Mouse (Mus musculus) hindbrain, embryonic 13.5 days (tissue): ENCODE results near the gene Upk1b. TPM values are rescaled to one million over a fixed set of nuclear protein-coding genes. Genes with fewer than 3 reads are reported as not detected.
"Not testable (repeated sequence)": the region's sequence is repeated elsewhere in the genome, so short reads cannot be mapped to it uniquely, and the experiment has no call there.

Source experiments
- ATAC-seq: fragments of 200-750 bp; cut with Nextera tagmentation; 2 replicates; pipeline ENCODE4 v1.8.0; 2017; ENCODE audit warnings: moderate TSS enrichment; ENCODE audit not compliant: low FRiP score
- H3K27ac ChIP-seq: fragments of 300-500 bp; sonication (generic); 2 replicates; pipeline ENCODE4 v1.5.1; 2015; ENCODE audit warnings: inconsistent platforms, mild to moderate bottlenecking, moderate library complexity
- H3K27me3 ChIP-seq: fragments of 300-500 bp; sonication (generic); 2 replicates; pipeline ENCODE4 v1.6.1; 2015; ENCODE audit warnings: mild to moderate bottlenecking, inconsistent platforms
- H3K36me3 ChIP-seq: fragments of 300-500 bp; sonication (generic); 2 replicates; pipeline ENCODE4 v1.6.1; 2015; ENCODE audit warnings: mild to moderate bottlenecking, inconsistent platforms
- H3K4me1 ChIP-seq: fragments of 300-500 bp; sonication (generic); replicated peaks from 2 replicates; pipeline ENCODE4 v1.6.1; 2015; ENCODE audit warnings: inconsistent platforms
- H3K4me2 ChIP-seq: fragments of 300-500 bp; sonication (generic); 2 replicates; pipeline ENCODE4 v1.6.1; 2015; ENCODE audit warnings: inconsistent platforms, mild to moderate bottlenecking, moderate library complexity
- H3K4me3 ChIP-seq: fragments of 300-500 bp; sonication (generic); 2 replicates; pipeline ENCODE4 v1.5.1; 2015; ENCODE audit warnings: mild to moderate bottlenecking, inconsistent platforms
- H3K9ac ChIP-seq: fragments of 300-500 bp; sonication (generic); 2 replicates; pipeline ENCODE4 v1.6.1; 2015; ENCODE audit warnings: mild to moderate bottlenecking, inconsistent platforms
- H3K9me3 ChIP-seq: fragments of 300-500 bp; sonication (generic); 2 replicates; pipeline ENCODE4 v1.6.1; 2016; ENCODE audit warnings: inconsistent platforms
- WGBS: fragments of 180-500 bp; shearing (Covaris S2); methylation state at CpG from one replicate; pipeline ENCODE4 v1.1.7; 2015; 5-methylcytosine and 5-hydroxymethylcytosine counted together
- polyA plus RNA-seq: library from polyadenylated mRNA; unstranded; fragments of >200 nt; fragmentation: Nextera tagmentation; extraction: Ambion mirVana; gene quantifications from 2 replicates; pipeline ENCODE4 v1.2.1, GENCODE M21; 2015

Upk1b gene
- polyA plus RNA-seq: 0.19 and 0.26 TPM in 2 replicates

DNA sequence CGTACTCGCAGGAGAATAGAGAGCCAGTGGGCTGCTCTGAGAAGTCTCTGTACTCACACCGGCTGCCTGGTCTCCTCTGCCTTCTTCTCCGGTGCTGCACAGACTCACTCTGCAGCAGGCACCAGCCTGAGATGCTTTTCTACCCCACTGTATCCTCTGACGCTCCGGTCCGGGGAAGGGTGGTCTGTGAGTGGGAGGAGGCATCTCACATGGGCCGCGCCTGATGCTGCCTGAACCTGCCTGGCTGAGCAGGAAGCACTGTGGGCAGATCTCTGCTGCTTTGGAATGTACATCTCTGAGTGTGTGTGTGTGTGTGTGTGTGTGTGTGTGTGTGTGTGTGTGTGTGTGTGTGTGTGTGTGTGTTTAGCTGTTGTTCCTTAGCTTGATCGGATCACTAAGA is at the start of gene Upk1b:
Upk1b (minus strand) TSS at position 238 of the 400 bp plus-strand sequence.
- H3K9ac ChIP-seq: no peak within 1 kb of the TSS
- WGBS: 55% methylated on average over 10 of the region's 10 CpGs
- no peak for ATAC-seq

DNA sequence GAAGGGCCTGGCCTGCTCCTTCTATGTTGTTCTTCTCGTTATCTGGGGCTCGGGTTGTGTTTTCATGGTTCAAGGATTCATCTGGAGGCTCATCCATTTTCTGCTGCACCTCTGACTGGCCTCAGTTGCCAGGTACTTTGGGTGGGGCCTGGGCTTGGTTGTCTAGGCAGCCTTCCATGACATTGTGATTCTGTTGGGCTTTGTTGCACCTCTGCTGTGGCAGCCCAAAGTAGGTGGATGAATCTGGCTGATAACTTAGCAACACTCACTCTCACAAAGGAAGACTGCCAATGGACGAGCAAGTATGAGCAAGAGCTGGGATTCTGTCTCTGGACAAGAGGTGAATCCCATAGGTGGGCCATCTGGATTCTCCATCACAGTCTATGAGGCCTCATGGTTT is 28.5 kb upstream of the Upk1b start, which contains the start of gene 4930435E12Rik:
4930435E12Rik (minus strand) TSS at position 101 of the 400 bp plus-strand sequence.
- 93% methylated on average over 3 of the region's 3 CpGs for WGBS
- Histone ChIP-seq H3K4me3 (no peak within 1 kb of the TSS), H3K27me3 (no peaks in the 10 kb centered on the region), H3K9me3 (no peaks in the 10 kb centered on the region), H3K27ac (no peak within 1 kb of the TSS), H3K9ac (no peak within 1 kb of the TSS), H3K4me2 (no peak within 1 kb of the TSS), H3K4me1 (no peaks in the 10 kb centered on the region), H3K36me3 (no peaks in the 10 kb centered on the region)
- ATAC-seq: no peak

More for the DNA sequence above, at the start of gene Upk1b:
- no peak within 1 kb of the TSS for H3K4me3 ChIP-seq
- no peaks in the 10 kb centered on the region for H3K36me3 ChIP-seq
- H3K4me1 ChIP-seq: no peaks in the 10 kb centered on the region
- no peaks in the 10 kb centered on the region for H3K9me3 ChIP-seq
- no peak within 1 kb of the TSS for H3K4me2 ChIP-seq
- no peaks in the 10 kb centered on the region for H3K27me3 ChIP-seq
- H3K27ac ChIP-seq: no peak within 1 kb of the TSS

DNA sequence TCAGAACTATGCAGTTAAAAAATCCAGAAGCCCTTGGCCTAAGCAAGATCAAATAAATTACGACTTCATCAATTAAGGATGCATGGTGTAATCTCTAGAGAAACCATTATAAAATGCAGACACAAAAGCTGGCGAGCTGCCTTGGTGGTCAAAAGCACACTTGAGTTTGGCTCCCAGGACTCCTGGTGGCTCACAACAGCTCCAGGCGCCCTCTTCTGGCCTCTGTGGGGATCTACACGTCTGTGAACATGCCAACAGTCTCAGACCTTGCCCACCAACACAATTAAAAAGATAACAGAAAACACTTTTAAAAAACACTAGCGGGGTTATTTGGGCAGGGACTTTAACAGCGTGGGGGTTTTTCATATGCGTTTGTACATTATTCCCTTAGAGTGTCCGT is 12.4 kb upstream of the Upk1b start:
- Histone ChIP-seq H3K4me2 (no peak overlapping the region), H3K36me3 (no peaks in the 10 kb centered on the region), H3K9ac (no peak overlapping the region), H3K4me3 (no peak overlapping the region), H3K9me3 (0 out of 2 replicates have a peak, but pooled peaks cover 6% of the 10 kb centered on the region), H3K27ac (no peak overlapping the region), H3K27me3 (no peaks in the 10 kb centered on the region), H3K4me1 (peaks cover 12% of the 10 kb centered on the region)
- WGBS: 35% methylated on average over 8 of the region's 8 CpGs
- no peak for ATAC-seq

DNA sequence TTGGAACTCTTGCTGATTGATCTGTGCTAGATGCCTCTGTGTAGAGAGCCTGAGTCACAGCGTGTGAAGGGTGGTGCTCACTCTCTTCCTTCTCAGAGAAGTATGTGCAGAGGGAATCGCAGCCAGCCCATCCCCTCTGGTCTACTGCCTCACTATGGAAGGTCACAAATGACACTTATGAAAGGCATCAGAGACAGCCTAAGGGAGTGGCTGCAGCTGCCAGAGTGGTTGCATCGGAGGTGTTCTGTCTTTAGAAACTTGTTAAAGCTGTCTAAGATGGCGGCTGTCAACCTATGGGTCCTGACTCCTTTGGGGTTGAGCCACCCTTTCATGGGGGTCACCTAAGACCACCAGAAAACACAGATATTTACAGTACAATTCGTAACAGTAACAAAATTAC is 10.1 kb upstream of the Upk1b start:
- H3K36me3 ChIP-seq: no peaks in the 10 kb centered on the region
- 86% methylated on average over 5 of the region's 5 CpGs for WGBS
- no peak overlapping the region for H3K4me3 ChIP-seq
- H3K27ac ChIP-seq: no peak overlapping the region
- 0 out of 2 replicates have a peak, but pooled peaks cover 6% of the 10 kb centered on the region for H3K9me3 ChIP-seq
- no peak overlapping the region for H3K9ac ChIP-seq
- no peaks in the 10 kb centered on the region for H3K4me1 ChIP-seq
- ATAC-seq: no peak
- H3K27me3 ChIP-seq: no peaks in the 10 kb centered on the region
- H3K4me2 ChIP-seq: no peak overlapping the region

DNA sequence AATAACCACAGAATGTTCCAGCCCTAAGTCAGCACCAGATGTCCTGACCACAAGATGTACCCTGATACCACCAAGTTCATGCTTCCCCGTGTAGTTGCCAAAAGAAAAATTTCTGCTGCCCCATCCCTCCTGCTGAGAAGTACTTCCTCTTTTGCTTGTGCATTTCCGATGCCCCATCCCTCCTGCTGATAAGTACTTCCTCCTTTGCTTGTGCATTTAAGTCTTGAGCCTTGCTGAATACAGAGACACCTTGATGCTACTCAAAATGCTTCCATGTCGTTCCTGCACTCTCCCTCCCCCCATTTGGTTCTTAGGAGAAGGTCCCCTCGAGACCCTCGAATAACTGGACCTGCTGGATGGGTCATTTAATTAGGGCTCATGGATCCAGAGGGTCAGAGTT is 7.7 kb upstream of the Upk1b start:
- not testable (repeated sequence) for H3K4me1 ChIP-seq, H3K9ac ChIP-seq, H3K9me3 ChIP-seq, H3K27me3 ChIP-seq, ATAC-seq, H3K36me3 ChIP-seq, H3K4me3 ChIP-seq, H3K4me2 ChIP-seq, H3K27ac ChIP-seq
- 88% methylated on average over 5 of the region's 5 CpGs for WGBS

- 82% methylated on average over 3 of the region's 3 CpGs for WGBS
- Histone ChIP-seq H3K9ac (no peak overlapping the region), H3K9me3 (no peaks in the 10 kb centered on the region), H3K4me2 (no peak overlapping the region), H3K36me3 (no peaks in the 10 kb centered on the region), H3K27me3 (no peaks in the 10 kb centered on the region), H3K4me3 (no peak overlapping the region), H3K27ac (no peak overlapping the region), H3K4me1 (no peaks in the 10 kb centered on the region)
- ATAC-seq: no peak
Measured at GRCm38 (mm10) chr16:38798957-38799450, 1.1 kb downstream of the Upk1b start.

DNA sequence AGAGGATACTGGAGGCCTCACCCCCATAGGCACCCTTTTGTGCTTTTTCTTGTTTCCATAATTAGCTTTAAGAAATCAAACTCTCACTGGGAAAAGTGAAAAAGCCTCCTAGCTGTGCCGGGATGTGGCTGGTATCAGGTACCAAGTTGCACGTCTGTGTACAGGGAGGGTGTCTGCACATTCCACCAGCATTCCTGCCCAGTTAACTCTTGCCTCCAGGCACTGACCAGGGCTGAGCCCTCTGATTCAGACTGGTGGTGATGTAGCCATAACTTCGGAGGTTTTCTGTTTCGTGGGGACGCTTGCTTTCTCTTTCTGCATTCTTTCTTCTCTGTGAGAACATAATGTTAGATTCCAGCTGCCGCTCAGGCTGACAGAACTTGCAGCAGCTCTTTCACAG is 7.0 kb downstream of the Upk1b start:
- Histone ChIP-seq H3K4me1 (no peaks in the 10 kb centered on the region), H3K4me2 (no peak overlapping the region), H3K27me3 (no peaks in the 10 kb centered on the region), H3K36me3 (no peaks in the 10 kb centered on the region), H3K27ac (no peak overlapping the region), H3K9me3 (no peaks in the 10 kb centered on the region), H3K4me3 (no peak overlapping the region), H3K9ac (no peak overlapping the region)
- no peak for ATAC-seq
- 81% methylated on average over 6 of the region's 6 CpGs for WGBS

GRCm38 (mm10) chr16:38789966-38790365 is 10.2 kb downstream of the Upk1b start:
- 89% methylated on average over 3 of the region's 3 CpGs for WGBS

DNA sequence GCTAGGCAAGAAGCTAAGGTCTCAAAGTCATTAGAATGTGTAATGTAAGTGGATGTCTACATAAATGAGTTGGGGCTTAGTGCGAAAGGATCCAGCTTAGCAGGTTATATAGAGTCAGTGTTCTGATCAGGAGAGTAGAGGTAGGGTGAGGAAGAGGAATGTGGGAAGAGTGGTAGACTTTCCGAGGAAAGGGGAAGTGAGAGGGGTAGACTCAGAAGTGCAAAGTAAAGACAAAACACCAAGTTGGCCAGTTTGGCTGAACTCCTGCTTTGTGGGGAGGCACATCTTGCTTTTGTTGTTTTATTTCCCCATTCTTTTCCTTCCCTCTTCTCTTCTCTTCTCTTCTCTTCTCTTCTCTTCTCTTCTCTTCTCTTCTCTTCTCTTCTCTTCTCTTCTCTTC is 11.1 kb downstream of the Upk1b start:
- H3K36me3 ChIP-seq: no peaks in the 10 kb centered on the region
- WGBS: 77% methylated on average over 2 of the region's 2 CpGs
- H3K4me2 ChIP-seq: no peak overlapping the region
- no peak overlapping the region for H3K9ac ChIP-seq
- ATAC-seq: no peak
- no peak overlapping the region for H3K27ac ChIP-seq
- H3K4me3 ChIP-seq: no peak overlapping the region
- no peaks in the 10 kb centered on the region for H3K9me3 ChIP-seq
- H3K4me1 ChIP-seq: no peaks in the 10 kb centered on the region; the same call in 1 of the 2 replicates
- no peaks in the 10 kb centered on the region for H3K27me3 ChIP-seq

More at GRCm38 (mm10) chr16:38789966-38790365, 10.2 kb downstream of the Upk1b start:
- no peak overlapping the region for H3K4me2 ChIP-seq
- H3K4me3 ChIP-seq: no peak overlapping the region
- no peaks in the 10 kb centered on the region for H3K9me3 ChIP-seq
- no peak for ATAC-seq
- H3K9ac ChIP-seq: no peak overlapping the region
- no peaks in the 10 kb centered on the region for H3K27me3 ChIP-seq
- H3K36me3 ChIP-seq: no peaks in the 10 kb centered on the region
- no peaks in the 10 kb centered on the region for H3K4me1 ChIP-seq
- H3K27ac ChIP-seq: no peak overlapping the region

GRCm38 (mm10) chr16:38785301-38785700 is 14.8 kb downstream of the Upk1b start:
- WGBS: 80% methylated on average over 7 of the region's 7 CpGs

GRCm38 (mm10) chr16:38782524-38783067 is 17.5 kb downstream of the Upk1b start:
- WGBS: 46% methylated on average over 2 of the region's 2 CpGs
- 0 out of 2 replicates have a peak, but pooled peaks have one; percentile 32 for ATAC-seq
- H3K27me3 ChIP-seq: no peaks in the 10 kb centered on the region
- no peak overlapping the region for H3K27ac ChIP-seq
- H3K4me2 ChIP-seq: no peak overlapping the region
- H3K36me3 ChIP-seq: no peaks in the 10 kb centered on the region
- no peak overlapping the region for H3K9ac ChIP-seq
- H3K4me1 ChIP-seq: peaks cover 6% of the 10 kb centered on the region; the same call in 1 of the 2 replicates
- H3K9me3 ChIP-seq: no peaks in the 10 kb centered on the region
- no peak overlapping the region for H3K4me3 ChIP-seq

More at GRCm38 (mm10) chr16:38785301-38785700, 14.8 kb downstream of the Upk1b start:
- Histone ChIP-seq H3K27ac (no peak overlapping the region), H3K36me3 (no peaks in the 10 kb centered on the region), H3K4me1 (peaks cover 6% of the 10 kb centered on the region; the same call in 1 of the 2 replicates), H3K9ac (no peak overlapping the region), H3K27me3 (no peaks in the 10 kb centered on the region), H3K4me2 (no peak overlapping the region), H3K9me3 (no peaks in the 10 kb centered on the region), H3K4me3 (no peak overlapping the region)
- no peak for ATAC-seq

GRCm38 (mm10) chr16:38781946-38782345 is 18.2 kb downstream of the Upk1b start:
- no peak for ATAC-seq
- no peak overlapping the region for H3K4me2 ChIP-seq
- WGBS: 85% methylated on average over 2 of the region's 2 CpGs
- no peaks in the 10 kb centered on the region for H3K27me3 ChIP-seq
- no peaks in the 10 kb centered on the region for H3K9me3 ChIP-seq
- H3K9ac ChIP-seq: no peak overlapping the region
- H3K4me1 ChIP-seq: peaks cover 6% of the 10 kb centered on the region; the same call in 1 of the 2 replicates
- no peak overlapping the region for H3K4me3 ChIP-seq
- no peak overlapping the region for H3K27ac ChIP-seq
- no peaks in the 10 kb centered on the region for H3K36me3 ChIP-seq

DNA sequence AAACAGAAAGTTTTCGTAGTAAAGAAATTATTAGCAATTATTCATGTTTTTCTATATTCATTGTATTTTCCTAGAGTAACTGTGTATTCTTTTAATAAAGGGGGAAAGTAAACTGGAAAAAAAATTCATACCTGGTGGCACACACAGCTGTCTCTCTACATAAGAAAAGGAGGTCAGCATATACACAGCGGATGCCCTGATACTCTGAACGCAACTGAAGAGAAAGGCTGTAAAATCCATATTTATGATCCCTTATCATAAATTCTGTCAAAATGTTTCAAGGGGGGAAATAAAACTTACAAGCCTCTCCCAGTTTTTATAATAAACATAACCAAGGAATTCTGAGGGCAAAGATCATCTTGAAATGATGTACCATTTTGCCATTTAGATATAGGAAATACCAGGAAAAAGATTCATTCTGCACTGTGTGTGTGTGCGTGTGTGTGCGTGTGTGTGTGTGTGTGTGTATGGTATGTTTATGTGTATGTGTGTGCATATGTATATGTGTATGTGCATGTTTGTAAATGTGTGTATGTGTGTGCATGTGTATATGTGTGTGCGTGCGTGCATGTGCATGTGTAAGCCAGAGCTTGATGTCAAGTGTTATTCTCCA is 19.1 kb downstream of the Upk1b start:
- Histone ChIP-seq H3K27me3 (no peaks in the 10 kb centered on the region), H3K36me3 (no peaks in the 10 kb centered on the region), H3K9me3 (no peaks in the 10 kb centered on the region), H3K4me3 (no peak overlapping the region), H3K27ac (no peak overlapping the region), H3K4me2 (no peak overlapping the region), H3K9ac (no peak overlapping the region), H3K4me1 (peaks cover 6% of the 10 kb centered on the region; the same call in 1 of the 2 replicates)
- ATAC-seq: no peak
- 91% methylated on average over 7 of the region's 7 CpGs for WGBS
